Mouse (Mus musculus): Measurements from ENCODE around the gene Mrps10.
A peak's percentile ranks its signal among the peaks of the same experiment; 100 is the strongest.

DNA sequence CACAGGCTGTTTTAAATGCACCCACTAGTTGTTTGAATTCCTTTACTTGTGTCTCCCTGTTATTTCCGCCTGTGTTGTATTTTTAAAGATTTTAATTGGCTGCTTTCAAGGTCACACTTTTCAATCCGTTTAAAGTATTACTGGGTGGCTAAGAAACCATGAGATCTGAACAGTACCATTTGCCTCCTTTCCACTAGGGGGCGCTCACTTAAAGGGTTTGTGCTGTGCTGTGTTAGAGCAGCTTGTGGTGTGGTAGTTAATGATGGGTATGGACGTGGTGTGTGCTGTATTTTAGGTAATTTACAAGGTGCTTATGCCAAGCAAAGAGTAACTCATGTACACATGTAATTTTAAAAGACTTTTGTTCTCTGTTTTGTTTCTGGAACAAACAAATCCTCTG lies 2.8 kb downstream of the Mrps10 start:
- peak; percentile 39 for TF ChIP-seq CTCF (IDR thresholded peaks at IDR 0.05; ENCODE audit: low read depth, low read length)
- no peak for TF ChIP-seq POLR2A (IDR thresholded peaks at IDR 0.05; ENCODE audit: insufficient read depth, low read length)
- TF ChIP-seq EP300 (IDR thresholded peaks at IDR 0.05; ENCODE audit: insufficient read depth, low read depth, low read length) = no peak

Data from ES-Bruce4 (cell line).